Mouse (Mus musculus): Measurements from ENCODE around the gene Wdcp.

DNA sequence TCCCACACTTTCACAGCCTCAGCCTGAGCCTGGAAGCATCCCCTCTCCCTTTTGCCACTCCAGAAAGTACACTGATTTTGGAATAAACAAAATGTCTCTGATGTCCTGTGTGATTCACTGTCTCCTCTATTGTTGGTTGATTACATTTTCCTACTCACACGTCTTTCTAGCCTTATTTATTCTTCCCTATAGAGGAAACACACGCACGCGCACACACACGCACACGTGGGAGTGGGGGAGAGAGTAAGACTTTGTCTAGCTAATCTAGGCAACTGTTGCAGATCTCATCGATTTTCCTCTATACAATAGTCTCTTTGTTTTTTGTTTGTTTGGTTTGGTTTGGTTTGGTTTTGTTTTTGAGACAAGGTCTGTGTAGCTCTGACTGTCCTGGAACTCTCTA, 65.3 kb downstream of the Wdcp start:
- no peak for TF ChIP-seq CTCF (IDR thresholded peaks at IDR 0.05; ENCODE audit: low read depth, low read length)
- TF ChIP-seq POLR2A (IDR thresholded peaks at IDR 0.05; ENCODE audit: extremely low read depth, insufficient read depth, low read length), result no peak

All from liver, adult 2 months (tissue).